3 mouse cellular contexts compared by ENCODE assay signal in genomic region chr16:31370590-31371092, GRCm38 (mm10). TPM values are rescaled to one million over a fixed set of nuclear protein-coding genes. Genes with fewer than 3 reads are reported as not detected.
"Had no signal": no experiment of that assay in that cellular context is flagged by ENCODE, and none has a peak within 500 bp of the region (broad histone marks: within the 10 kb centered on the region; RNA-seq: fewer than 3 reads in every experiment).

No protein-coding gene starts in this region.

RNA-seq across cellular contexts. Expression of gene Apod, which starts 56.0 kb away (rescaled TPM):
- total RNA-seq: liver, adult 2 months had no signal
- polyA plus RNA-seq: heart, embryonic 11.5 days; liver, adult 2 months; liver, embryonic 12.5 days had no signal
